Mouse (Mus musculus) intestine, postnatal 0 days (tissue): Measurements from ENCODE around the gene Ntrk2. TPM values are rescaled to one million over a fixed set of nuclear protein-coding genes. Genes with fewer than 3 reads are reported as not detected.

ENCODE experiments used
- ATAC-seq: fragments of 200-750 bp; cut with Nextera tagmentation; 2 replicates; pipeline ENCODE4 v1.8.0; 2017; ENCODE audit warnings: mild to moderate bottlenecking, moderate TSS enrichment, moderate library complexity
- H3K27ac ChIP-seq: fragments of 300-500 bp; sonication (generic); 2 replicates; pipeline ENCODE4 v1.5.1; 2014; ENCODE audit warnings: mild to moderate bottlenecking, low read depth, low read length, moderate library complexity
- H3K27me3 ChIP-seq: fragments of 300-500 bp; sonication (generic); replicated peaks from 2 replicates; pipeline ENCODE4 v1.6.1; 2014; ENCODE audit warnings: low read length, mixed read lengths; ENCODE audit not compliant: control insufficient read depth, insufficient read depth
- H3K36me3 ChIP-seq: fragments of 300-500 bp; sonication (generic); 2 replicates; pipeline ENCODE4 v1.6.1; 2014; ENCODE audit warnings: mild to moderate bottlenecking, moderate library complexity; ENCODE audit not compliant: control insufficient read depth, insufficient read depth
- H3K4me1 ChIP-seq: fragments of 300-500 bp; sonication (generic); replicated peaks from 2 replicates; pipeline ENCODE4 v1.6.1; 2014; ENCODE audit warnings: antibody characterized with exemption, low read length, mixed read lengths; ENCODE audit not compliant: control insufficient read depth, insufficient read depth
- H3K4me2 ChIP-seq: fragments of 300-500 bp; sonication (generic); replicated peaks from 2 replicates; pipeline ENCODE4 v1.6.1; 2014; ENCODE audit warnings: low read depth, mild to moderate bottlenecking, moderate library complexity
- H3K4me3 ChIP-seq: fragments of 300-500 bp; sonication (generic); 2 replicates; pipeline ENCODE4 v1.5.1; 2014; ENCODE audit warnings: low read depth, low read length
- H3K9ac ChIP-seq: fragments of 300-500 bp; sonication (generic); 2 replicates; pipeline ENCODE4 v1.6.1; 2014; ENCODE audit warnings: mild to moderate bottlenecking, low read depth, low read length
- H3K9me3 ChIP-seq: fragments of 300-500 bp; sonication (generic); 2 replicates; pipeline ENCODE4 v1.6.1; 2016; ENCODE audit warnings: mixed run types; ENCODE audit not compliant: control insufficient read depth
- CTCF ChIP-seq: sonication (generic); IDR thresholded peaks from 2 replicates; pipeline ENCODE4 v1.5.1; 2016; ENCODE audit warnings: low read depth, mild to moderate bottlenecking, control low read depth, antibody characterized with exemption, moderate library complexity
- WGBS: fragments of 180-500 bp; shearing (Covaris S2); extraction: QIAGEN DNeasy Blood & Tissue Kit; methylation state at CpG from one replicate; pipeline ENCODE4 v1.1.7; 2014; 5-methylcytosine and 5-hydroxymethylcytosine counted together
- polyA plus RNA-seq: library from polyadenylated mRNA; unstranded; fragments of >200 nt; fragmentation: Nextera tagmentation; extraction: Ambion mirVana; gene quantifications from 2 replicates; pipeline ENCODE4 v1.2.1, GENCODE M21; 2015

The Ntrk2 gene
- 0.81 and 1.6 TPM in 2 replicates for polyA plus RNA-seq

DNA sequence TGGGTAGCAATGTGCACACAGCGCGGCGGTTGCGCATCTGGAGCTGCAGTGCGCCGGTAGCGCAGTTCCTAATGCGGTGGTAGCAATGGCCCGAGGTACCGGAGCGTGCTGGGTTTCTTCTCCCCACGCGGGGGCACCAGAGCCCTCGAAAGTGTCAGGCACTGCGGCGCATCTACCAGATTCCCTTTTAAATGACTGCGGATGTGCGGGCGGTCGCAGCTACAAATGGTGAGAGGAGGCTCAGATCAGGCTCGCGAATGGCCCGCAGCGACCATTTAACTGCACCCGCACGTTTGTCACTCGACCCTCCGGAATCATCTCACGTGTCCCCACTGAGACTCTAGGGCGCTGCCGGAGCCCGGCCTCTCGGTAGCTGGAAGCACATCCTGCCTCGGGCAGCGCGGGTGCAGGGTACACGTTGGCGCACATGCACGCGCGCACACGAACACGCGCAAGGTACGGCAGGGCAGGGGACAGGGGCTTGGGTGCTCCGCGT, at the start of gene Ntrk2:
Gene Ntrk2 (plus strand): TSS at position 173 of the 496 bp plus-strand sequence.
- Histone ChIP-seq H3K4me1 (no peaks in the 10 kb centered on the region), H3K27ac (no peak within 1 kb of the TSS), H3K9ac (no peak within 1 kb of the TSS; the same call in 1 of the 2 replicates), H3K36me3 (no peaks in the 10 kb centered on the region), H3K4me2 (peak within 1 kb of the TSS; percentile 84), H3K27me3 (peaks cover 49% of the 10 kb centered on the region), H3K9me3 (0 out of 2 replicates have a peak, but pooled peaks cover 3% of the 10 kb centered on the region), H3K4me3 (peak within 1 kb of the TSS; percentile 49)
- ATAC-seq, result peak; percentile 41; the same call in 1 of the 2 replicates
- under 1% methylated on average over 47 of the region's 47 CpGs for WGBS
- TF ChIP-seq CTCF, result peak; percentile 89

DNA sequence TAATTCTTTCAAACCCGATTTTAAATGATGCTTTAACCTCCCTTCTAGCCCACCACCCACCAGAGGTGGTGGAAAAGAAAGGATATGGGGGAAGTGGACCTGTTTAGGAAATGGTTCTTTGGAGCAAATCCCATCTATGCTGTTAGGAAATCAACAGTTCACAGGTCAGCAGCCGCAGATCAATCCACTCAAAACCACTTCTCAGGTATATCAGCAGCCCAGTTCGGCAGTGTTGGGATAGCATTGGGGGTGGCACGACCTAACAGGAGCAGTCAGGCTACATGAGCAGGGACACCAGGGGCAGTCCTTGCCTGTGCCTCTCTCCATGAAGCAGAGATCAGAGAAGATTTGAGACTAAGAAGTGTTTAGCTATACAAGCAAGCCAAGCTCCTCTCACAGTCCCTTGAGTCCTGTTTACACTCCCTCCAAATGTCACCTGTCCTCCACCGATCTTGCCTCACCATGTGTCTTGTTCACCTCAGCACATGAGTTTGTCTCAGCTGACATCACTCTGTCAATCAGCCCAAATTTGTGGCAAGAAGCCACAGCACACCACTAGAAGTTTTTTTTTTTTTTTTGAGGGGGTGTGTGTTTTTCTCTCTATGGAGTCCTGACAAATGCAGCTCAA, 45.3 kb upstream of the Ntrk2 start:
- no peaks in the 10 kb centered on the region for H3K27me3 ChIP-seq
- H3K4me1 ChIP-seq, result no peaks in the 10 kb centered on the region
- no peaks in the 10 kb centered on the region for H3K9me3 ChIP-seq
- no peak for TF ChIP-seq CTCF
- no peak overlapping the region for H3K4me2 ChIP-seq
- no peak for ATAC-seq
- 78% methylated on average over 5 of the region's 5 CpGs for WGBS
- no peak overlapping the region for H3K9ac ChIP-seq
- H3K4me3 ChIP-seq, result no peak overlapping the region
- H3K27ac ChIP-seq, result no peak overlapping the region
- H3K36me3 ChIP-seq, result no peaks in the 10 kb centered on the region

DNA sequence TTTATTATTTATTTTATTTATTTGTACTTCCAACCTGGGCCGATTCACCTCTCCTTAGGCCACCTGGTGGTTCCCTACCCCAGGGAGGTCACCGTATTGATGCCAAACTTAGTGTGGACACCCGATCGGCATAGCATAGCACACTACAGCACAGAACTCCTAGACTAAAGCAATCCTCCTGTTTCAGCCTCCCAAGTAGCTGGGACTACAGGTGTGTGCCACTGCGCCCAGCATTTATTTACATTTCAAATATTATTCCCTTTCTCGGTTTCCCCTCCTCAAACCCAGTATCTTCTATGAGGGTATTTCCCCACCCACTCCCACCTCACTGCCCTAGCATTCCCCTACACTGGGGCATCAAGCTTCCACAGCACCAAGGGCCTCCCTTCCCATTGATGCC, 38.1 kb upstream of the Ntrk2 start:
- Histone ChIP-seq H3K27me3 (no peaks in the 10 kb centered on the region), H3K27ac (no peak overlapping the region), H3K9me3 (no peaks in the 10 kb centered on the region), H3K4me2 (no peak overlapping the region), H3K4me1 (no peaks in the 10 kb centered on the region), H3K36me3 (no peaks in the 10 kb centered on the region), H3K9ac (no peak overlapping the region), H3K4me3 (no peak overlapping the region)
- no peak for ATAC-seq
- no peak for TF ChIP-seq CTCF
- 90% methylated on average over 6 of the region's 6 CpGs for WGBS

DNA sequence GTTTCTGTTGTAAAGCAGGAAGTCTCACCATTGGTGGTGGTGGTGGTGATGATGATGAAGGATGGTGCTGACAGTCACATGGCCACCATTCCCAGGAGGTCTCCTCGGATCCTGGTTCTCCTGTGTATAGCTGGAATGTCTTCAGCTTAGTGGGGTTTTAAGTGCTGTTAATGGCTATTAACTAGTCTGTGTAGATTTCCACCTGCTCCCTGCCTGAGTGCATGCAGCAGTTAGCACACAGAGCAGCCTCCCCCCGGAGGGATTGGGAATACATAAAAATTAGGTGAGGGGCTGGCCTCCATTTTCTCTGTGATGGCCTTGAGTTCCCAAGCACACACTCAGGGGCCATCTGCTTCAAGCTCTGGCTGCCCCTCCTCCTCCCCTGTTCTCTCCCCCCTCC, 36.9 kb upstream of the Ntrk2 start:
- TF ChIP-seq CTCF, result no peak
- Histone ChIP-seq H3K4me3 (no peak overlapping the region), H3K4me2 (no peak overlapping the region), H3K9me3 (no peaks in the 10 kb centered on the region), H3K27me3 (no peaks in the 10 kb centered on the region), H3K36me3 (no peaks in the 10 kb centered on the region), H3K9ac (no peak overlapping the region), H3K4me1 (no peaks in the 10 kb centered on the region), H3K27ac (no peak overlapping the region)
- no peak for ATAC-seq
- WGBS, result 64% methylated on average over 2 of the region's 2 CpGs

DNA sequence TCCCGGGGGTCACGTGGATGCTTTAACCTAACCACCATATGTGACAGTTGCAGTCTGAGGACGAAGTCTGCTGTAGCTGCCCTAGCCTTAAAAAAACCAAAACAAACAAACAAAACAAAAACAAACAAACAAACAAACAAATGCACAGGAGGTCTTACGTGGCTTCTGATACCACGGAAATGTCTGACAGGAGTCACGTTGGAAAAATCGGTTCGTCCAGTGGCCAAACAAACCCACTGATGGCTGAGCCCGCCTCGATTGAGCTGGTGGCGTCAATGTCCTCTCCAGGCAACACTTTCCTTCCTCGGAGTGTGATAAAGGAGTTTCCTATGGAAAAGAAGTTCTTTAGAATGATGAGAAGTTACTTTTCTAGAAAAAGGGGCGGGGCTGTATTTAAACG, 27.1 kb upstream of the Ntrk2 start:
- Histone ChIP-seq H3K9ac (no peak overlapping the region), H3K9me3 (no peaks in the 10 kb centered on the region), H3K4me3 (no peak overlapping the region), H3K36me3 (no peaks in the 10 kb centered on the region), H3K27me3 (no peaks in the 10 kb centered on the region), H3K27ac (no peak overlapping the region), H3K4me2 (no peak overlapping the region), H3K4me1 (no peaks in the 10 kb centered on the region)
- TF ChIP-seq CTCF, result no peak
- 91% methylated on average over 14 of the region's 14 CpGs for WGBS
- ATAC-seq, result no peak

DNA sequence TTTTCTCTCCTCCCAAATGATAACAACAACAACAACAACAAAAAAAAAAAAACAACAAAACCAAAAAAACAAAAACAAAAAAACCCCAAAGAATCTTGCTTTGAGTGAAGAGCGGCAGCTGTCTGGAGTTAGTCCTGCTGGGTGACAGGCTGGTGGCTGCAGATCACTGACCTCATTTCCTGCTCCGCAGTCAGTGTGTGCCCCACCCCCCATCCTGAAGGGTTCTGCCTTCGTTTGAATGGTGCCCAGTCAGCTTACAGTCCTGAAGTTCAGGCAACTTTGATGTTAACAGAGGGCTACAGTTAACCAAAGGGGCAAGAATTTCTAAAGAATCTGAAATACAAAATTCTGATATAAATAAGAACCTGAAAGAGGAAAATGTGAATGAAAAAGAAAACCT, 19.9 kb upstream of the Ntrk2 start:
- no peaks in the 10 kb centered on the region for H3K27me3 ChIP-seq
- no peaks in the 10 kb centered on the region for H3K9me3 ChIP-seq
- WGBS, result 14% methylated on average over 3 of the region's 3 CpGs
- no peak overlapping the region for H3K4me3 ChIP-seq
- H3K36me3 ChIP-seq, result no peaks in the 10 kb centered on the region
- ATAC-seq, result no peak
- no peak overlapping the region for H3K9ac ChIP-seq
- H3K4me1 ChIP-seq, result no peaks in the 10 kb centered on the region
- no peak for TF ChIP-seq CTCF
- no peak overlapping the region for H3K27ac ChIP-seq
- no peak overlapping the region for H3K4me2 ChIP-seq

DNA sequence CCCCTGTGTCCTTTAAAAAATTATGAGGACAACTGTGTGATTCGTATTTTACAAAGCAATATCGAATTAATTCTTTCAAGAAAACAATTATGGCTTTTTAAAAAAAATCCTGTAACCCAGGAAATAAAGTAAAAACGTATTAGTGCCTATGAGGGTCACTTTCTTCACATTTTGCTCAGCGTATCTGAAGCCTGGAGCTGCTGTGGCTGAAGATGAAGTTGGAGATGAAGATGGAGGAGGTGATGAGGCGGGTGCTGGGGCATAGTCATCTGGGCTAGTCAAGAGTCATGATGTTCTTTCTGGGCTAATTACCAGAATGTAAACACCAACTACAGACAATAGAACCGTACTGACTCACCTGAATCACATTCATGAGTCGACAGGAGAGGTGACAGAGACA, 15.6 kb upstream of the Ntrk2 start:
- Histone ChIP-seq H3K27me3 (no peaks in the 10 kb centered on the region), H3K9ac (no peak overlapping the region), H3K36me3 (no peaks in the 10 kb centered on the region), H3K4me3 (no peak overlapping the region), H3K4me2 (no peak overlapping the region), H3K4me1 (no peaks in the 10 kb centered on the region), H3K27ac (no peak overlapping the region), H3K9me3 (no peaks in the 10 kb centered on the region)
- no peak for TF ChIP-seq CTCF
- 75% methylated on average over 7 of the region's 7 CpGs for WGBS
- ATAC-seq, result no peak
